Mouse (Mus musculus): ENCODE data around the gene Ddx25. TPM values are rescaled to one million over a fixed set of nuclear protein-coding genes. Genes with fewer than 3 reads are reported as not detected.

The Ddx25 gene
- 9.5 and 9.8 TPM in 2 replicates for polyA plus RNA-seq (2014; fragmentation: Nextera tagmentation; extraction: Ambion mirVana)

DNA sequence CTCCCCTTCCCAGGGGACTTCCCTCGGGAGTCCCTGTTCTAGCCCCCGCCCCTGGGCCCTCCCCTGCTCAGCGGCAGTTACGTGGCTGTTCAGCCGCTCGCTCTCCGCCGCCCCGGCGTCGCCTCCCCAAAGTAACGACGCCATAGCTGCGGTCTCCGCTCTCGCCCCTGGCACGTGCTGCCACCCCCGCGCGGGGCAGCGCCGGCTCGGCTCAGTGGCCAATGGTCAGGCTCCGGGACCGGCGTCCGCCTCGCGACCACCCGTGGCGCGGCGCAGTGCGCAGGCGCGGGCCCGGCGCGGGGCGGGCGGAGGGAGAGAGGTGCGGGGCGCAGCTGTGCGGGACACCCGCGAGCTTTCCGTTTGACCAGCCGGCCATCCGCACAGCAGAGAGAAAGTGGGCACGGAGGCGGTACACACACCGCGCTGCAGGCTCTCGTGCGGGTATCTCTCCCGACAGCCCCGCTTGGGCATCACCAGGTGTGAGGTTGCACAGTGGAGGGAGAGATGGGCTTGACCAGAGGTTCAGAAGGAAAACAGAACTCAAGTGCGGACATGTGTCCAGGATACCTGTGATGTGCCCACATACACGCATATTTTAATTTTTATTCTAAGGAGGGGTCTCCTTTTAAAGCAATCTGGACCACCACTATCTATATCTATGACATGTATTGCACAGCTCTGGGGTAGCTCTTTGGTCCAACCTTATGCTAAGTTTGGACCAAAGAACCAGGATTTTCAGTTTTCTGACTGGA is at the start of gene Ddx25, which contains the start of gene Pus3:
Ddx25 (minus strand) TSS at position 272 of the 752 bp plus-strand sequence.
Pus3 (plus strand) TSS at position 339 of the 752 bp plus-strand sequence.
- under 1% methylated on average over 59 of the region's 59 CpGs for WGBS
- Histone ChIP-seq H3K36me3 (ENCODE audit: control insufficient read depth, insufficient read depth, low read length) (peaks cover 8% of the 10 kb centered on the region; the same call in 1 of the 2 replicates), H3K9ac (ENCODE audit: low read length) (peak within 1 kb of the TSS; percentile 75), H3K9me3 (ENCODE audit: control insufficient read depth, low read length) (no peaks in the 10 kb centered on the region), H3K4me2 (peak within 1 kb of the TSS; percentile 89), H3K27me3 (ENCODE audit: control insufficient read depth, insufficient read depth, low read length) (peaks cover 6% of the 10 kb centered on the region; the same call in 1 of the 2 replicates), H3K27ac (ENCODE audit: low read depth, low read length) (no peak within 1 kb of the TSS), H3K4me1 (ENCODE audit: control insufficient read depth, insufficient read depth, low read length) (peaks cover 7% of the 10 kb centered on the region; the same call in 1 of the 2 replicates), H3K4me3 (ENCODE audit: low read depth, low read length) (peak within 1 kb of the TSS; percentile 68)
- DNase-seq (ENCODE audit: low spot score, missing footprints) (peak; percentile 99), ATAC-seq (ENCODE audit: low FRiP score) (peak; percentile 89)

DNA sequence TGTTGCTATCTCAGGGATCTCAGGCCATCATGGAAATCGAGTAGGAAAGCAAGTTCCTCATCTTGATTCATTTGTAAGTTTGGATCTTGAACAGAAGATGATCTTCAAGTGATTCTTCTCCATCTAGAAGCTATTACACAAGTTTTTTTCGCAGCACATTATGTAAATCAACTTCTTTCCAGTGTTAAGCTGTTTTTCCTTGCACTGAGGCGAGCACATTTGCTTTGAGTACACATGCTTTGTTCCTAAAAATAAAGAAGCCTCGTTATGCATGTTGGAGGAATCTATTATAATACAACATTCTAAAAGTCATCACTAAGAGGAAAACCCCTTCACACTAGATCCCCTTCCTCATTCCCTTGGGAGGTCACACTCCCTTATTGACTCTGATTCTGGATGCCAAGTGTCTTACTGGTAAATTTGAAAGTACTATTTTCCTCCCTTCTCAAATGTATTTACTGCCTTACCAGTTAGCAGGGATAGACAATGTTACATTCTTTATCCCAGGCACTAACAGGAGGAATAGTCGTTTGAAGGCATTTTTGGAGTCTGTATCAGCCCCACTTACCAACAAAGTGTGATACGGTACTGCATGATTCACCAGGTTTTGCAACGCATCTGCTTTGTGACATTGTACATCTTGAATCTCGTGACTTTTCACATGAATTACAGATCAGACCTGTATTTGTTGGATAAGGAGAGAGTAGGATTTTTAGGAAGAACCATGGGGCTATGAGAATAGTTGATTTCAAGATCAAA is 49.5 kb upstream of the Ddx25 start:
- no peaks in the 10 kb centered on the region for H3K4me1 ChIP-seq (ENCODE audit: control insufficient read depth, insufficient read depth, low read length)

GRCm38 (mm10) chr9:35592903-35593302 is 34.6 kb upstream of the Ddx25 start:
- no peaks in the 10 kb centered on the region for H3K36me3 ChIP-seq (ENCODE audit: control insufficient read depth, insufficient read depth, low read length)
- H3K27ac ChIP-seq (ENCODE audit: low read depth, low read length) = no peak overlapping the region
- H3K4me3 ChIP-seq (ENCODE audit: low read depth, low read length) = no peak overlapping the region
- H3K9me3 ChIP-seq (ENCODE audit: control insufficient read depth, low read length) = no peaks in the 10 kb centered on the region
- WGBS = 24% methylated on average over 2 of the region's 2 CpGs
- H3K9ac ChIP-seq (ENCODE audit: low read length) = no peak overlapping the region
- peak; percentile 85 for DNase-seq (ENCODE audit: low spot score, missing footprints)
- no peaks in the 10 kb centered on the region for H3K4me1 ChIP-seq (ENCODE audit: control insufficient read depth, insufficient read depth, low read length)
- no peak overlapping the region for H3K4me2 ChIP-seq
- no peak for ATAC-seq (ENCODE audit: low FRiP score)
- no peaks in the 10 kb centered on the region for H3K27me3 ChIP-seq (ENCODE audit: control insufficient read depth, insufficient read depth, low read length)

More for the DNA sequence above, 49.5 kb upstream of the Ddx25 start:
- no peak overlapping the region for H3K4me3 ChIP-seq (ENCODE audit: low read depth, low read length)
- H3K9me3 ChIP-seq (ENCODE audit: control insufficient read depth, low read length) = no peaks in the 10 kb centered on the region
- 76% methylated on average over 8 of the region's 8 CpGs for WGBS
- no peaks in the 10 kb centered on the region for H3K36me3 ChIP-seq (ENCODE audit: control insufficient read depth, insufficient read depth, low read length)
- H3K27ac ChIP-seq (ENCODE audit: low read depth, low read length) = no peak overlapping the region
- peak; percentile 51 for DNase-seq (ENCODE audit: low spot score, missing footprints)
- no peaks in the 10 kb centered on the region for H3K27me3 ChIP-seq (ENCODE audit: control insufficient read depth, insufficient read depth, low read length)
- H3K4me2 ChIP-seq = no peak overlapping the region
- no peak for ATAC-seq (ENCODE audit: low FRiP score)
- H3K9ac ChIP-seq (ENCODE audit: low read length) = no peak overlapping the region

DNA sequence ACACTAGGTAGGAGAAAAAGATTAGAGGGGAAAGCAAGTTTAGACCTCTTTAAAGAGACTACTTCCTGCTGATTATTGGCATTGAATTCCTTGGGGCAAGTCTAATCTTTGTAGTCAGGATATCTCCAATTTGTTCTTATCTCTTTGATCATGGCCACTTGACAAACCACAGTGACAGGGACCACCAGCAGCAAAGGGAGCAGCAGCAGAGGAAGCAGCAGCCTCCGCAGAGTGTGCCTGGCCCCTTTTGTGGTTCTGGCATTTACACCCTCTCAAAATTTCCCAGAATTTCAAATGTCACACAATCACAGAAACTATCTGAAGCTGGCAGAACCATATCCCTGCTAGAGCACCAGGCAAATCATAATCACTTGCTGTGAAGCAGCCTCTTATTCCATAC is 29.3 kb upstream of the Ddx25 start:
- Histone ChIP-seq H3K9me3 (ENCODE audit: control insufficient read depth, low read length) (no peaks in the 10 kb centered on the region), H3K4me1 (ENCODE audit: control insufficient read depth, insufficient read depth, low read length) (no peaks in the 10 kb centered on the region), H3K27me3 (ENCODE audit: control insufficient read depth, insufficient read depth, low read length) (no peaks in the 10 kb centered on the region), H3K27ac (ENCODE audit: low read depth, low read length) (no peak overlapping the region), H3K9ac (ENCODE audit: low read length) (no peak overlapping the region), H3K4me3 (ENCODE audit: low read depth, low read length) (no peak overlapping the region), H3K4me2 (no peak overlapping the region), H3K36me3 (ENCODE audit: control insufficient read depth, insufficient read depth, low read length) (no peaks in the 10 kb centered on the region)
- 38% methylated on average over 1 of the region's 1 CpGs for WGBS
- ATAC-seq (ENCODE audit: low FRiP score) (no peak), DNase-seq (ENCODE audit: low spot score, missing footprints) (no peak)

- Histone ChIP-seq H3K4me1 (ENCODE audit: control insufficient read depth, insufficient read depth, low read length) (peaks cover 4% of the 10 kb centered on the region), H3K9me3 (ENCODE audit: control insufficient read depth, low read length) (no peaks in the 10 kb centered on the region), H3K4me3 (ENCODE audit: low read depth, low read length) (peak overlapping the region; percentile 6; the same call in 1 of the 2 replicates), H3K36me3 (ENCODE audit: control insufficient read depth, insufficient read depth, low read length) (no peaks in the 10 kb centered on the region), H3K4me2 (peak overlapping the region; percentile 28; the same call in 1 of the 2 replicates), H3K27ac (ENCODE audit: low read depth, low read length) (no peak overlapping the region), H3K27me3 (ENCODE audit: control insufficient read depth, insufficient read depth, low read length) (peaks cover 6% of the 10 kb centered on the region; the same call in 1 of the 2 replicates), H3K9ac (ENCODE audit: low read length) (no peak overlapping the region)
- ATAC-seq (ENCODE audit: low FRiP score) = no peak
- 2% methylated on average over 32 of the region's 32 CpGs for WGBS
- DNase-seq (ENCODE audit: low spot score, missing footprints) = peak; percentile 86
Measured at GRCm38 (mm10) chr9:35574416-35574815, 16.1 kb upstream of the Ddx25 start.

DNA sequence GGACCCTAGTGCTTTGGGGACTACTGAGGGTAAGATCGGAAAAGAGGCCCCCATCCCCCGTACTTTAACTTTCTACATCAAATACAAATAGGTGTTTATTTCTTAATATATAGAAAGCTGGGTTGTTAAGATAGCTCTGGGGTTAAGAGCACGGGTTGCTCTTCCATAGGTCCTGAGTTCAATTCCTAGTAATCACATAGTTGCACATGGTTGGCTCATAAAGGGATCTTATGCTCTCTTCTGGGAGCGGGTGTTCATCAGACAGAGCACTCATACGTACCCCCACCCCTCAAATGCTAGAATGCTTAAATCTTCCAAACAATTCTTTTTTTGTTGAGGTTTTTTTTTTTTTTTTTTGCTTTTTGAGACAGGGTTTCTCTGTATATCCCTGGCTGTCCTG is 12.3 kb upstream of the Ddx25 start:
- 8% methylated on average over 5 of the region's 5 CpGs for WGBS
- DNase-seq (ENCODE audit: low spot score, missing footprints) = peak; percentile 73
- ATAC-seq (ENCODE audit: low FRiP score) = peak; percentile 26
- Histone ChIP-seq H3K9ac (ENCODE audit: low read length) (peak overlapping the region; percentile 82), H3K27me3 (ENCODE audit: control insufficient read depth, insufficient read depth, low read length) (peaks cover 6% of the 10 kb centered on the region; the same call in 1 of the 2 replicates), H3K27ac (ENCODE audit: low read depth, low read length) (no peak overlapping the region; the same call in 1 of the 2 replicates), H3K4me2 (peak overlapping the region; percentile 47), H3K4me3 (ENCODE audit: low read depth, low read length) (peak overlapping the region; percentile 77), H3K9me3 (ENCODE audit: control insufficient read depth, low read length) (no peaks in the 10 kb centered on the region), H3K36me3 (ENCODE audit: control insufficient read depth, insufficient read depth, low read length) (no peaks in the 10 kb centered on the region), H3K4me1 (ENCODE audit: control insufficient read depth, insufficient read depth, low read length) (peaks cover 9% of the 10 kb centered on the region)

DNA sequence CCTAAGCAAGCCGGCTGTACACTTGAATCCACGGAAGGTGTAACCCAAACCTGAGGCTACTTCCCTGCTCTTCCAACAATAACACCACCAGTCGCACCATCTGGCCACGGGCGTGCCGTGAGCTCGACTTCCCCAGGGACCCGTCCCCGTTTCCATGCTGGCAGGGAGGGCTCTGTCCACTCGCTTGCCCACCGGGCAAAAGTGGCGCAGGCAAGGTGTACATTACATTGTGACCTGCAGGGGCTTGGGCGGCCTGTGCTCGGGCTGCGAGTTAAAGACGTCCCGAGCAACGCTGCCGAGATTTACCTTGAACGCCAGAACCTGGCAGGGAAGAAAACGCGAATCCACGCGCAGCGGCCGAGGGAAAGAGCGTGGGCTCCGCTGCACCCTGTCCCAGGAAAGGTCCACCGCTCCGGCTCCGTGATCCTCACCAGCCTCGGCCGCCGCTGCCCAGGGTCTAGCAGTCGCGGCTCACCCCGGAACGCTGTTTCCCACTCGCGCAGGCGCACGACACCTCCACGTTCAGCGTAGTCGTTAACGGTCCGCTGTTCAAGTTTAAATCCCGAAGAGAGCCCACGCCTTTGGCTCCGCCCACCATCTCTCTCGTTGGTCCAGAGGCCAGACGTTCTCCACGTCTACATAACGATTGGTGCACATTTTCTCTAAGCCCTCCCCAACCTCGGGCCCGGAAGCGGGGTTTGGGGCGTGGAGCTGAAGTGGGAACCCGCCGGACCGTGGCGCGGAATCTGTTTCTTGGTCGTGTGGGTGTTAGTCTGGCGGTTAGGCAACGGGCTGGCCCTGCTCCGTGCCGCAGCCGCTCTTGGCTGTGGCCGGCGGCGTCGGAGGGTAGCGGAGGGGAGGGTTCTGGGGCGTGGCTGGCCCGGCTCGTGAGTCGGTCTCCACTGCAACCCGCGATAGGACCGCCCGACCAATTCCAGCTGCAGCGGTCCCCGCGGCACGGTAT is 11.5 kb upstream of the Ddx25 start, which contains the start of the genes Pate2 and Hyls1:
Pate2 (plus strand) TSS at position 714 of the 964 bp plus-strand sequence.
Hyls1 (minus strand) TSS at position 828 of the 964 bp plus-strand sequence.
- ATAC-seq (ENCODE audit: low FRiP score) (peak; percentile 97), DNase-seq (ENCODE audit: low spot score, missing footprints) (peak; percentile 99)
- peaks cover 6% of the 10 kb centered on the region; the same call in 1 of the 2 replicates for H3K36me3 ChIP-seq (ENCODE audit: control insufficient read depth, insufficient read depth, low read length)

GRCm38 (mm10) chr9:35567995-35568394 is 9.7 kb upstream of the Ddx25 start:
- peaks cover 6% of the 10 kb centered on the region; the same call in 1 of the 2 replicates for H3K36me3 ChIP-seq (ENCODE audit: control insufficient read depth, insufficient read depth, low read length)
- no peak overlapping the region for H3K4me3 ChIP-seq (ENCODE audit: low read depth, low read length)

More for the DNA sequence above, 11.5 kb upstream of the Ddx25 start, which contains the start of the genes Pate2 and Hyls1:
- H3K4me1 ChIP-seq (ENCODE audit: control insufficient read depth, insufficient read depth, low read length) = peaks cover 9% of the 10 kb centered on the region
- H3K9ac ChIP-seq (ENCODE audit: low read length) = peak within 1 kb of the TSS; percentile 82
- H3K4me2 ChIP-seq = peak within 1 kb of the TSS; percentile 70
- under 1% methylated on average over 83 of the region's 86 CpGs for WGBS
- peaks cover 6% of the 10 kb centered on the region; the same call in 1 of the 2 replicates for H3K27me3 ChIP-seq (ENCODE audit: control insufficient read depth, insufficient read depth, low read length)
- peak within 1 kb of the TSS; percentile 77 for H3K4me3 ChIP-seq (ENCODE audit: low read depth, low read length)
- H3K9me3 ChIP-seq (ENCODE audit: control insufficient read depth, low read length) = no peaks in the 10 kb centered on the region
- peak within 1 kb of the TSS; percentile 87 for H3K27ac ChIP-seq (ENCODE audit: low read depth, low read length)

More at GRCm38 (mm10) chr9:35567995-35568394, 9.7 kb upstream of the Ddx25 start:
- no peak overlapping the region for H3K9ac ChIP-seq (ENCODE audit: low read length)
- ATAC-seq (ENCODE audit: low FRiP score) = no peak
- no peaks in the 10 kb centered on the region for H3K27me3 ChIP-seq (ENCODE audit: control insufficient read depth, insufficient read depth, low read length)
- no peak overlapping the region for H3K4me2 ChIP-seq
- no peaks in the 10 kb centered on the region for H3K9me3 ChIP-seq (ENCODE audit: control insufficient read depth, low read length)
- H3K27ac ChIP-seq (ENCODE audit: low read depth, low read length) = no peak overlapping the region
- DNase-seq (ENCODE audit: low spot score, missing footprints) = peak; percentile 61
- WGBS = 87% methylated on average over 3 of the region's 3 CpGs
- H3K4me1 ChIP-seq (ENCODE audit: control insufficient read depth, insufficient read depth, low read length) = peaks cover 9% of the 10 kb centered on the region

Measured in midbrain, embryonic 11.5 days (tissue).